Mouse (Mus musculus) bone marrow, adult 2 months (tissue): ENCODE results near the gene Gm4981.

Experiments used
- CTCF ChIP-seq: fragments of 200-500 bp; IDR thresholded peaks from 2 replicates; pipeline ENCODE4 v1.5.1; 2011; ENCODE audit warnings: low read length, control low read depth; ENCODE audit not compliant: control insufficient read depth, insufficient read depth
- POLR2A ChIP-seq: fragments of 200-500 bp; IDR thresholded peaks from 2 replicates; pipeline ENCODE4 v1.6.1; 2011; ENCODE audit warnings: low read depth, mild to moderate bottlenecking, control low read depth, low read length, borderline replicate concordance; ENCODE audit not compliant: control insufficient read depth

DNA sequence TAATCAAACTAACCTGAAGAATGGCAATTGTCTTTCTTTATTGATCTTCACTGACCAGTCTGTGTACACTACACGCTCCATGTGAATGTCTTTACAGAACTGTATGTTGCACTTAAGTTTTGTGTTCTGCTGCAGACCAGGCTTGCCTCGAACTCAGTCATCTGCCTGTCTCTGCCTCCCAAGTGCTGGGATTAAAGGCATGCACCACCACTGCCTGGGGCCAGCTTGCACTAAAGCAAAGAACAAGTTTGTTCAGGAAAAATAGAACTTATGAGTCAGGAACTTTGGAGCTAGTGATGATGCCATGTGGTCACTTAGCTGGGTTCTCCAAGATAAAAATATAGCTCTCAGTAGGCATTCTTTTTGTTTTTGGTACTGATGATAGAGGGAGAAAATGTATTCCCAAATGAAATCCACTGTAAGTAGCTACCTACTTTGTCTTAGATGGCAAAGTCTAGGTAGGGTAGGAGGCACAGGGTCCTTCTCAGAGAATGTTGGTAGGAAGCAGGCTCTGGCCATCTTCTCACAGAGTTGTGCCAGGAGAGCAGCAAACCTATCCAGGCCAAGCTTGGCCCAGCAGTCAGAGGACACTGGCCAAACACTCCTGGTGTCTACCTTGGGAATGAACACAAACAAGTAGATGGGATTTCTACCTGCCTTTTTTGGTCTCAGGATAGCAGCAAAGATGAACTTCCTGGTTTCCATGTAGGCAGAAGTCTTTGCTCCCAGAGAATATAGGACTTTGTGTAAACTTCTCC is 26.6 kb downstream of the Gm4981 start:
- TF ChIP-seq POLR2A (no peak), CTCF (no peak)
